ENCODE assay signal across 26 mouse cellular contexts in genomic region chr2:9587389-9587788, GRCm38 (mm10).
DNase-seq lines count a peak whose midpoint lies in the region; TF ChIP-seq lines count a peak whose summit lies in the region.
"Had no signal": no experiment of that assay in that cellular context is flagged by ENCODE, and none has a peak within 500 bp of the region (broad histone marks: within the 10 kb centered on the region; RNA-seq: fewer than 3 reads in every experiment).

No protein-coding gene starts in this region.

- no peaks in the 10 kb centered on the region for H3K36me3 ChIP-seq in thymus, adult 2 months (ENCODE audit: control insufficient read depth, insufficient read depth, low read length)
- H3K36me3 ChIP-seq: embryonic facial prominence, embryonic 10.5 days; embryonic facial prominence, embryonic 13.5 days; forebrain, embryonic 12.5 days; heart, embryonic 10.5 days; heart, embryonic 13.5 days had no signal

- DNase-seq in thymus, adult 2 months: peak; percentile 15
- DNase-seq in thymus, postnatal 36 days: no peak
- DNase-seq in thymus, postnatal 4 days: peak; percentile 46
- no peak for DNase-seq in thymus, postnatal 10 days (ENCODE audit: low spot score in 2 of 2)
- peak; percentile 64 for DNase-seq in induced T-regulatory cell, adult 2 months (ENCODE audit: low read depth)
- no peak for DNase-seq in T-cell, adult 2 months (ENCODE audit: low spot score)
- DNase-seq in neural tube, embryonic 10.5 days (ENCODE audit: extremely low spot score, low spot score): no peak
- DNase-seq: adrenal gland, adult 2 months; adrenal gland, postnatal 14 days; cerebellum, adult 11 months; cerebellum, adult 2 months; cerebellum, adult 9-11 months; cerebellum, postnatal 25 days; embryo, embryonic 11 days; gastrocnemius, postnatal 10 days; gastrocnemius, postnatal 36 days; heart, adult 2 months; heart, postnatal 14 days; heart, postnatal 4 days had no signal

- H3K27me3 ChIP-seq in thymus, adult 2 months (ENCODE audit: control insufficient read depth, insufficient read depth, low read length): no peaks in the 10 kb centered on the region
- H3K27me3 ChIP-seq: embryonic facial prominence, embryonic 13.5 days; forebrain, embryonic 12.5 days; heart, embryonic 13.5 days had no signal

- no peak overlapping the region for H3K4me3 ChIP-seq in thymus, adult 2 months (ENCODE audit: control insufficient read depth, insufficient read depth, low read length)
- H3K4me3 ChIP-seq: embryonic facial prominence, embryonic 10.5 days; embryonic facial prominence, embryonic 13.5 days; erythroblast, embryonic 14.5 days; forebrain, embryonic 12.5 days; heart, adult 2 months; heart, embryonic 10.5 days; heart, embryonic 13.5 days had no signal

- no peak overlapping the region for H3K27ac ChIP-seq in thymus, adult 2 months (ENCODE audit: control insufficient read depth, insufficient read depth, low read length)
- H3K27ac ChIP-seq: embryonic facial prominence, embryonic 10.5 days; embryonic facial prominence, embryonic 13.5 days; forebrain, embryonic 12.5 days; heart, adult 2 months; heart, embryonic 10.5 days; heart, embryonic 13.5 days; hindbrain, embryonic 14.5 days had no signal

- TF ChIP-seq POLR2A in thymus, adult 2 months (IDR thresholded peaks at IDR 0.05; ENCODE audit: control insufficient read depth, extremely low read depth, insufficient read depth, low read length, poor library complexity): no peak

- H3K4me1 ChIP-seq in thymus, adult 2 months (replicated peaks; ENCODE audit: control insufficient read depth, insufficient read depth, low read length): peaks cover 3% of the 10 kb centered on the region
- H3K4me1 ChIP-seq: embryonic facial prominence, embryonic 10.5 days; embryonic facial prominence, embryonic 13.5 days; forebrain, embryonic 12.5 days; heart, embryonic 10.5 days; heart, embryonic 13.5 days had no signal

- TF ChIP-seq CTCF in thymus, adult 2 months (IDR thresholded peaks at IDR 0.05; ENCODE audit: borderline replicate concordance, control insufficient read depth, extremely low read depth, insufficient read depth, low read length, poor library complexity): no peak

- WGBS in thymus, adult 2 months: 66% methylated on average over 3 of the region's 3 CpGs

Comparison
In these comparisons a context has a peak if more than half of its experiments do, and no peak if none do; other contexts are left out.
1. DNase-seq: peak in thymus, adult 2 months (single experiment), thymus, postnatal 4 days (single experiment) and induced T-regulatory cell, adult 2 months (single experiment); none in thymus, postnatal 36 days (0 of 2), thymus, postnatal 10 days (0 of 2), T-cell, adult 2 months (single experiment) and neural tube, embryonic 10.5 days (single experiment).